Mouse (Mus musculus): ENCODE data around the gene H3f3a.

DNA sequence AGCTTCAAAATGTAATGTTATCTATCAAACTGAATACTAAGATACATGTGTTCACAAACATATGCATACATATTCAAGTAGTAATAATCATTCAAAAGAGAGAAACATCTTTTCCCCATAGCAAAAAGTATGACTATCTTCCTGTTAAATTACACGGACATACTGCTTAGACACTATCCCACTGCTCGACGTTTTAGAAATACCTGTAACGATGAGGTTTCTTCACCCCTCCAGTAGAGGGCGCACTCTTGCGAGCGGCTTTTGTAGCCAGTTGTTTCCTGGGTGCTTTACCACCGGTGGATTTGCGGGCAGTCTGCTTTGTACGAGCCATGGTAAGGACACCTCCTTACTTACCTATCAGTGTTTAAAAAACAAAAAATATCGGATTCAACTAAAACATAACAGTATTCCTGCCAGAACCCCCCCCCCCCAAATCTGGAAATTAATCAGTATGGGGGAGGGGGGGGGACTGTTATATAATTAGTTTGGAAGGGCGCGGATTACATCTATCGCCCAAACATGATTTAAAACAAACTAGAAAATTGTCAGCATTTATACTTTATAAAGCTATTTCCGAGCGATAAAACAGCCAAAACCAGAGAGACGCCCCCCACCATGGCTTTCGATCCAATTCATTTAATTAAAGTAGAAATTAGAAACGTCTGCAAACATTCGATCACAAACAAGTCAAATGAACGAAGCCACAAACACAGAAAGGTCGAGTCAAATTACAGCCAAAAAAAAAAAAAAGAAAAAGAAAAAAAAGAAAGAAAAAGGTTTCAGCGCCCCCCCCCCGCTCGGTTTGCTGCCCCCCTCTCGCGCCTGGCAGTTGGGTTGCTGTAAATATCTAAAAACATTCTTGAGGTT is 1.9 kb downstream of the H3f3a start:
- TF ChIP-seq CTCF (IDR thresholded peaks at IDR 0.05), result peak; percentile 77
- TF ChIP-seq POLR2A (IDR thresholded peaks at IDR 0.05; ENCODE audit: insufficient read depth, low read depth, low read length), result no peak
